Mouse (Mus musculus): Measurements from ENCODE around the gene Klf2. TPM values are rescaled to one million over a fixed set of nuclear protein-coding genes. Genes with fewer than 3 reads are reported as not detected.

Gene Klf2
- polyA plus RNA-seq, 1 experiment: 14.7 TPM

- H3K4me1 ChIP-seq (ENCODE audit: control insufficient read depth, insufficient read depth, low read length): no peaks in the 10 kb centered on the region; the same call in 1 of the 2 replicates
- no peak overlapping the region for H3K27ac ChIP-seq (ENCODE audit: insufficient read depth, low read length)
- TF ChIP-seq POLR2A (IDR thresholded peaks at IDR 0.05; ENCODE audit: extremely low read depth, insufficient read depth, low read length): no peak
- no peak for TF ChIP-seq CTCF (IDR thresholded peaks at IDR 0.05; ENCODE audit: extremely low read depth, insufficient read depth, low read length)
- H3K4me3 ChIP-seq (ENCODE audit: insufficient read depth, low read length): no peak overlapping the region
Observed at GRCm38 (mm10) chr8:72343725-72344124, 24.9 kb downstream of the Klf2 start.

- TF ChIP-seq POLR2A (IDR thresholded peaks at IDR 0.05; ENCODE audit: extremely low read depth, insufficient read depth, low read length): no peak
- no peak for TF ChIP-seq CTCF (IDR thresholded peaks at IDR 0.05; ENCODE audit: extremely low read depth, insufficient read depth, low read length)
- Histone ChIP-seq H3K27ac (ENCODE audit: insufficient read depth, low read length) (no peak overlapping the region), H3K4me1 (ENCODE audit: control insufficient read depth, insufficient read depth, low read length) (peaks cover 1% of the 10 kb centered on the region; the same call in 1 of the 2 replicates), H3K4me3 (ENCODE audit: insufficient read depth, low read length) (no peak overlapping the region)
Observed at GRCm38 (mm10) chr8:72347553-72347952, 28.7 kb downstream of the Klf2 start.

- TF ChIP-seq CTCF (IDR thresholded peaks at IDR 0.05; ENCODE audit: extremely low read depth, insufficient read depth, low read length) (no peak), POLR2A (IDR thresholded peaks at IDR 0.05; ENCODE audit: extremely low read depth, insufficient read depth, low read length) (no peak)
- peaks cover 1% of the 10 kb centered on the region; the same call in 1 of the 2 replicates for H3K4me1 ChIP-seq (ENCODE audit: control insufficient read depth, insufficient read depth, low read length)
Observed at GRCm38 (mm10) chr8:72348114-72348513, 29.3 kb downstream of the Klf2 start.

GRCm38 (mm10) chr8:72348956-72349355 lies 30.1 kb downstream of the Klf2 start:
- H3K4me1 ChIP-seq (ENCODE audit: control insufficient read depth, insufficient read depth, low read length): peaks cover 7% of the 10 kb centered on the region
- no peak overlapping the region for H3K4me3 ChIP-seq (ENCODE audit: insufficient read depth, low read length)
- H3K27ac ChIP-seq (ENCODE audit: insufficient read depth, low read length): no peak overlapping the region
- TF ChIP-seq CTCF (IDR thresholded peaks at IDR 0.05; ENCODE audit: extremely low read depth, insufficient read depth, low read length): no peak
- no peak for TF ChIP-seq POLR2A (IDR thresholded peaks at IDR 0.05; ENCODE audit: extremely low read depth, insufficient read depth, low read length)

More at GRCm38 (mm10) chr8:72348114-72348513, 29.3 kb downstream of the Klf2 start:
- Histone ChIP-seq H3K27ac (ENCODE audit: insufficient read depth, low read length) (no peak overlapping the region), H3K4me3 (ENCODE audit: insufficient read depth, low read length) (no peak overlapping the region)

DNA sequence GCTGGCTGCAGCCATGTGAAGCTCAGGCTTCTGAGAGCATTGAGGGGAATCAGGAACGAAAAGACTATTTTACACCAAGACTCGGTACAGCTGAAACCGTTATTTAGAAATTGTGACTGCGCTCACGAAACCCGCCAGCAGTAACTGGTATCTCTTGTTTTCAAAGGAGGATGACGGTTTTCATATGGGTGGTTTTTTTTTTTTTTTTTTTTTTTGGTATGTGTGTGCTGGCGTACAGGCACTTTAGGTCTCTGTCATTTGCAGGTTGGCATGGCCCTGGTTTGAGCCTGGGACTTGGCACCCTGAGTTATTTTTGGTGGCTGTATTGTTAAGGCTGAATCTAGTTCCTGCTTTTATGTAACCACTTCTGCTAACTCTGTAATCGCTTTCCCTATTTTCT lies 31.0 kb downstream of the Klf2 start:
- no peak for TF ChIP-seq CTCF (IDR thresholded peaks at IDR 0.05; ENCODE audit: extremely low read depth, insufficient read depth, low read length)
- no peak for TF ChIP-seq POLR2A (IDR thresholded peaks at IDR 0.05; ENCODE audit: extremely low read depth, insufficient read depth, low read length)
- no peak overlapping the region for H3K27ac ChIP-seq (ENCODE audit: insufficient read depth, low read length)
- peaks cover 10% of the 10 kb centered on the region for H3K4me1 ChIP-seq (ENCODE audit: control insufficient read depth, insufficient read depth, low read length)
- H3K4me3 ChIP-seq (ENCODE audit: insufficient read depth, low read length): no peak overlapping the region

GRCm38 (mm10) chr8:72350727-72351126 lies 31.9 kb downstream of the Klf2 start:
- TF ChIP-seq CTCF (IDR thresholded peaks at IDR 0.05; ENCODE audit: extremely low read depth, insufficient read depth, low read length): no peak
- no peak for TF ChIP-seq POLR2A (IDR thresholded peaks at IDR 0.05; ENCODE audit: extremely low read depth, insufficient read depth, low read length)
- Histone ChIP-seq H3K4me3 (ENCODE audit: insufficient read depth, low read length) (no peak overlapping the region), H3K27ac (ENCODE audit: insufficient read depth, low read length) (no peak overlapping the region), H3K4me1 (ENCODE audit: control insufficient read depth, insufficient read depth, low read length) (peaks cover 10% of the 10 kb centered on the region)

DNA sequence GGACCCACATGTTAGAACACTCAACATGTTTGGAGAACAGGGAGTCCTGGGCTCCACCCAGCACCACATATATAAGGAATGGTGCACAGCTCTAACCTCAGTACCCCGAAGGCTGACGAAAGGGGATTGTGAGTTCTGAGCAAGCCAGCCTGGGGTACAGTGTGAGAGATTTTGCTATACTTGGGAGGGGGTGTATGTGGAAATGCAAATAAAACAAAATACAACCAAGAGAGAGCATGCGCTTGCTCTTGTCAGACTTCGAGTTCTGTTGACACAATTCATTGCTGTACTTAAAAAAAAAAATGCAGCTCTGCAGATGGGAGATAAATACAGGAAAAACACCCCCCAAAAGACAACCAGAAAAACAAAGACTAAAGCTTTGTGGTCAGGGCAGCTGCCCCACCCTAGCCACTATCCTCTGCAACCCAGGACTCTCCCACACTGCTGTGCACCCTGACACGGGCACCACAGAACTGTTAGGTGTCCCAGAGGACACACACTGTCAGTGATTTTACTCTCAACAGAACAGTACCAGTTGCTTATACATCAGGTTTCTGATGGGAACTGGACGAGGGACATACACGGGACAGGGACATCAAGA lies 32.7 kb downstream of the Klf2 start:
- Histone ChIP-seq H3K4me1 (ENCODE audit: control insufficient read depth, insufficient read depth, low read length) (peaks cover 10% of the 10 kb centered on the region), H3K27ac (ENCODE audit: insufficient read depth, low read length) (no peak overlapping the region), H3K4me3 (ENCODE audit: insufficient read depth, low read length) (no peak overlapping the region)
- TF ChIP-seq POLR2A (IDR thresholded peaks at IDR 0.05; ENCODE audit: extremely low read depth, insufficient read depth, low read length) (no peak), CTCF (IDR thresholded peaks at IDR 0.05; ENCODE audit: extremely low read depth, insufficient read depth, low read length) (no peak)

- H3K27ac ChIP-seq (ENCODE audit: insufficient read depth, low read length): 0 out of 2 replicates have a peak overlapping the region, but pooled peaks have one; percentile 18
- TF ChIP-seq POLR2A (IDR thresholded peaks at IDR 0.05; ENCODE audit: extremely low read depth, insufficient read depth, low read length) (no peak), CTCF (IDR thresholded peaks at IDR 0.05; ENCODE audit: extremely low read depth, insufficient read depth, low read length) (no peak)
- H3K4me3 ChIP-seq (ENCODE audit: insufficient read depth, low read length): no peak overlapping the region
- peaks cover 10% of the 10 kb centered on the region for H3K4me1 ChIP-seq (ENCODE audit: control insufficient read depth, insufficient read depth, low read length)
Observed at GRCm38 (mm10) chr8:72352951-72353699, 34.3 kb downstream of the Klf2 start.

- H3K4me1 ChIP-seq (ENCODE audit: control insufficient read depth, insufficient read depth, low read length): peaks cover 10% of the 10 kb centered on the region
- no peak overlapping the region for H3K4me3 ChIP-seq (ENCODE audit: insufficient read depth, low read length)
- TF ChIP-seq CTCF (IDR thresholded peaks at IDR 0.05; ENCODE audit: extremely low read depth, insufficient read depth, low read length) (no peak), POLR2A (IDR thresholded peaks at IDR 0.05; ENCODE audit: extremely low read depth, insufficient read depth, low read length) (no peak)
- H3K27ac ChIP-seq (ENCODE audit: insufficient read depth, low read length): 0 out of 2 replicates have a peak overlapping the region, but pooled peaks have one; percentile 18
Observed at GRCm38 (mm10) chr8:72353700-72354045, 34.8 kb downstream of the Klf2 start.

GRCm38 (mm10) chr8:72354272-72354671 lies 35.4 kb downstream of the Klf2 start:
- Histone ChIP-seq H3K27ac (ENCODE audit: insufficient read depth, low read length) (no peak overlapping the region), H3K4me1 (ENCODE audit: control insufficient read depth, insufficient read depth, low read length) (peaks cover 10% of the 10 kb centered on the region), H3K4me3 (ENCODE audit: insufficient read depth, low read length) (no peak overlapping the region)
- TF ChIP-seq CTCF (IDR thresholded peaks at IDR 0.05; ENCODE audit: extremely low read depth, insufficient read depth, low read length) (no peak), POLR2A (IDR thresholded peaks at IDR 0.05; ENCODE audit: extremely low read depth, insufficient read depth, low read length) (no peak)
